In the genomic region with DNA sequence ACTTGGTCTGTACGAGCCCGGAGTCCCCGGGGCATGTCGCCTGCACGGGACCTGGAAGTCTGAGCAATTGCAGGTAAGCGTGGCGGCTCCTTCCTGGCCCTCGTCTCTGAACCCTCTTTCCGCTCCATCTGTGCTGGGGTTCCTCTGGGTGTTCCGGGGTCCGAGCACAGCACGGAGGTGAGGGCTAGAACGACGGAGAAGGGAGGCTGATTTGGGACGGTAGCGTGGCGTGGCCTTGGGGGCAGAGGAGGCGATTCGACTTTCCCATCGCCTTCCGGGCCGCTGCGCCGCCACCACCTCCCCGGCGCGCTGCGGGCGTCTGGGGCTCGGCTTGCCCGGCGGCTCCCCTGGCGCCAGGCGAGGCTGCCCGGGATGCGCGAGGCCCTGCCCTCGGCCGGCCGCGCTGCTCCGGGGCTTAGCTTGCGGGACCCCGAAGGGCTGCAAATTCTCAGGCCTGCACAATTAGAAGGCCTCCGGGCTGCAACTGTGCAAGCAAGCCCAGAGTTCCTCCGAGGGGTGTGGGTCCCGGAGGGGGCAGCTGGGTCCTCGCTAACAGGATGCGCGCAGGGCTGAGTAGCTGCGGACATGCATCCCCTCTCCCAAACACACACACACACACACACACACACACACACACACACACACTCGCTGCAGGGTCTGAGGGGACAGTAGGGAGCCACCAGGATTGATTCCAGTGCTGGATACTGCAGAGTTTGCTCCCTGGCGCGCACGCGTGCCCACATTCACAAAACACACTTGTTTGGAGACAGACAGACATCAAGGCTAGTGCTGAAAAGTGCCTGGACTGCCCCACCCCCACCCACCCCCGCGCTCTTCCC, we compare ENCODE assay signal across 1 mouse cellular context.
TF ChIP-seq lines count a peak whose summit lies in the region.

No protein-coding gene starts in this region.

TF ChIP-seq in MEL, 35 proteins besides CTCF, POLR2A, EP300 and RAD21 (continued from another document):
- TF ChIP-seq USF1 (IDR thresholded peaks at IDR 0.05; ENCODE audit: low read depth, low read length), result no peak
- no peak for TF ChIP-seq MYB (IDR thresholded peaks at IDR 0.05; ENCODE audit: low read depth, low read length)
- TF ChIP-seq MYC (IDR thresholded peaks at IDR 0.05; ENCODE audit: low read depth, low read length), result no peak
- no peak for TF ChIP-seq SMC3 (IDR thresholded peaks at IDR 0.05; ENCODE audit: low read depth, low read length)
